Mouse (Mus musculus): ENCODE data around the gene Klhl42.

Gene Klhl42

GRCm38 (mm10) chr6:147091136-147092120, at the start of gene Klhl42:
TSS of gene Klhl42 (plus strand) at chr6:147091379.
- DNase-seq (ENCODE audit: low spot score): peak; percentile 75

GRCm38 (mm10) chr6:147042291-147043290, 48.6 kb upstream of the Klhl42 start, which contains the start of gene Mrps35:
TSS of gene Mrps35 (plus strand) at chr6:147042764.
- DNase-seq (ENCODE audit: low spot score): peak; percentile 87

GRCm38 (mm10) chr6:147043633-147044032, 47.5 kb upstream of the Klhl42 start:
- no peak for DNase-seq (ENCODE audit: low spot score)

- no peak for DNase-seq (ENCODE audit: low spot score)
Measured at GRCm38 (mm10) chr6:147049239-147049805, 41.9 kb upstream of the Klhl42 start.

- DNase-seq (ENCODE audit: low spot score): no peak
Measured at GRCm38 (mm10) chr6:147051666-147052065, 39.5 kb upstream of the Klhl42 start.

- no peak for DNase-seq (ENCODE audit: low spot score)
Measured at GRCm38 (mm10) chr6:147052440-147052839, 38.7 kb upstream of the Klhl42 start.

- no peak for DNase-seq (ENCODE audit: low spot score)
Measured at GRCm38 (mm10) chr6:147053785-147054646, 37.2 kb upstream of the Klhl42 start.

GRCm38 (mm10) chr6:147055374-147055977, 35.7 kb upstream of the Klhl42 start:
- DNase-seq (ENCODE audit: low spot score): no peak

- DNase-seq (ENCODE audit: low spot score): no peak
Measured at GRCm38 (mm10) chr6:147059326-147059725, 31.9 kb upstream of the Klhl42 start.

GRCm38 (mm10) chr6:147061630-147062029, 29.5 kb upstream of the Klhl42 start:
- DNase-seq (ENCODE audit: low spot score): no peak

GRCm38 (mm10) chr6:147062034-147062433, 29.1 kb upstream of the Klhl42 start:
- DNase-seq (ENCODE audit: low spot score): no peak

- no peak for DNase-seq (ENCODE audit: low spot score)
Measured at GRCm38 (mm10) chr6:147062694-147063093, 28.5 kb upstream of the Klhl42 start.

GRCm38 (mm10) chr6:147064226-147064943, 26.8 kb upstream of the Klhl42 start:
- DNase-seq (ENCODE audit: low spot score): no peak

GRCm38 (mm10) chr6:147064944-147065261, 26.3 kb upstream of the Klhl42 start:
- no peak for DNase-seq (ENCODE audit: low spot score)

- DNase-seq (ENCODE audit: low spot score): no peak
Measured at GRCm38 (mm10) chr6:147075808-147076387, 15.3 kb upstream of the Klhl42 start.

- DNase-seq (ENCODE audit: low spot score): no peak
Measured at GRCm38 (mm10) chr6:147076878-147077277, 14.3 kb upstream of the Klhl42 start.

GRCm38 (mm10) chr6:147079919-147080318, 11.3 kb upstream of the Klhl42 start:
- DNase-seq (ENCODE audit: low spot score): no peak

- DNase-seq (ENCODE audit: low spot score): no peak
Measured at GRCm38 (mm10) chr6:147085398-147086040, 5.7 kb upstream of the Klhl42 start.

GRCm38 (mm10) chr6:147086594-147087225, 4.5 kb upstream of the Klhl42 start, which contains the start of gene Mansc4:
TSS of gene Mansc4 (minus strand) at chr6:147087032.
- DNase-seq (ENCODE audit: low spot score): peak; percentile 33

All from lung, postnatal 25 days (tissue).